Mouse (Mus musculus) hindbrain, embryonic 13.5 days (tissue): ENCODE results near the gene Ankzf1. TPM values are rescaled to one million over a fixed set of nuclear protein-coding genes. Genes with fewer than 3 reads are reported as not detected.

Experiments
- ATAC-seq: fragments of 200-750 bp; cut with Nextera tagmentation; 2 replicates; pipeline ENCODE4 v1.8.0; 2017; ENCODE audit warnings: moderate TSS enrichment; ENCODE audit not compliant: low FRiP score
- H3K27ac ChIP-seq: fragments of 300-500 bp; sonication (generic); 2 replicates; pipeline ENCODE4 v1.5.1; 2015; ENCODE audit warnings: inconsistent platforms, mild to moderate bottlenecking, moderate library complexity
- H3K27me3 ChIP-seq: fragments of 300-500 bp; sonication (generic); 2 replicates; pipeline ENCODE4 v1.6.1; 2015; ENCODE audit warnings: mild to moderate bottlenecking, inconsistent platforms
- H3K36me3 ChIP-seq: fragments of 300-500 bp; sonication (generic); 2 replicates; pipeline ENCODE4 v1.6.1; 2015; ENCODE audit warnings: mild to moderate bottlenecking, inconsistent platforms
- H3K4me1 ChIP-seq: fragments of 300-500 bp; sonication (generic); replicated peaks from 2 replicates; pipeline ENCODE4 v1.6.1; 2015; ENCODE audit warnings: inconsistent platforms
- H3K4me2 ChIP-seq: fragments of 300-500 bp; sonication (generic); 2 replicates; pipeline ENCODE4 v1.6.1; 2015; ENCODE audit warnings: inconsistent platforms, mild to moderate bottlenecking, moderate library complexity
- H3K4me3 ChIP-seq: fragments of 300-500 bp; sonication (generic); 2 replicates; pipeline ENCODE4 v1.5.1; 2015; ENCODE audit warnings: mild to moderate bottlenecking, inconsistent platforms
- H3K9ac ChIP-seq: fragments of 300-500 bp; sonication (generic); 2 replicates; pipeline ENCODE4 v1.6.1; 2015; ENCODE audit warnings: mild to moderate bottlenecking, inconsistent platforms
- H3K9me3 ChIP-seq: fragments of 300-500 bp; sonication (generic); 2 replicates; pipeline ENCODE4 v1.6.1; 2016; ENCODE audit warnings: inconsistent platforms
- WGBS: fragments of 180-500 bp; shearing (Covaris S2); methylation state at CpG from one replicate; pipeline ENCODE4 v1.1.7; 2015; 5-methylcytosine and 5-hydroxymethylcytosine counted together
- polyA plus RNA-seq: library from polyadenylated mRNA; unstranded; fragments of >200 nt; fragmentation: Nextera tagmentation; extraction: Ambion mirVana; gene quantifications from 2 replicates; pipeline ENCODE4 v1.2.1, GENCODE M21; 2015

Gene Ankzf1
- polyA plus RNA-seq, 1 experiment from 2014 or later = 23.4 TPM

GRCm38 (mm10) chr1:75218227-75219001 lies 26.5 kb downstream of the Ankzf1 start:
- peaks cover 29% of the 10 kb centered on the region for H3K36me3 ChIP-seq
- peak; percentile 57 for ATAC-seq
- peaks cover 28% of the 10 kb centered on the region for H3K4me1 ChIP-seq
- peak overlapping the region; percentile 94 for H3K4me2 ChIP-seq
- no peaks in the 10 kb centered on the region for H3K9me3 ChIP-seq
- H3K27me3 ChIP-seq = peaks cover 79% of the 10 kb centered on the region
- peak overlapping the region; percentile 56 for H3K4me3 ChIP-seq
- WGBS = 2% methylated on average over 38 of the region's 38 CpGs
- H3K27ac ChIP-seq = no peak overlapping the region
- peak overlapping the region; percentile 73 for H3K9ac ChIP-seq

GRCm38 (mm10) chr1:75219078-75219477 lies 27.1 kb downstream of the Ankzf1 start:
- peak; percentile 83 for ATAC-seq
- Histone ChIP-seq H3K9me3 (no peaks in the 10 kb centered on the region), H3K9ac (peak overlapping the region; percentile 73), H3K36me3 (peaks cover 22% of the 10 kb centered on the region), H3K27ac (no peak overlapping the region), H3K4me1 (peaks cover 22% of the 10 kb centered on the region), H3K4me2 (peak overlapping the region; percentile 94), H3K4me3 (peak overlapping the region; percentile 56), H3K27me3 (peaks cover 82% of the 10 kb centered on the region)
- WGBS = under 1% methylated on average over 24 of the region's 24 CpGs

GRCm38 (mm10) chr1:75219531-75219930 lies 27.6 kb downstream of the Ankzf1 start, which contains the start of gene Tuba4a:
Tuba4a (minus strand) TSS chr1:75219865.
- H3K27ac ChIP-seq = no peak within 1 kb of the TSS
- peak; percentile 44 for ATAC-seq
- no peaks in the 10 kb centered on the region for H3K9me3 ChIP-seq
- H3K4me3 ChIP-seq = peak within 1 kb of the TSS; percentile 56
- H3K27me3 ChIP-seq = peaks cover 87% of the 10 kb centered on the region
- 2% methylated on average over 34 of the region's 34 CpGs for WGBS
- peaks cover 22% of the 10 kb centered on the region for H3K4me1 ChIP-seq
- peak within 1 kb of the TSS; percentile 73 for H3K9ac ChIP-seq
- H3K4me2 ChIP-seq = peak within 1 kb of the TSS; percentile 94
- H3K36me3 ChIP-seq = peaks cover 17% of the 10 kb centered on the region

GRCm38 (mm10) chr1:75221538-75221937 lies 29.6 kb downstream of the Ankzf1 start:
- Histone ChIP-seq H3K36me3 (no peaks in the 10 kb centered on the region), H3K4me2 (no peak overlapping the region), H3K9me3 (no peaks in the 10 kb centered on the region), H3K4me1 (peaks cover 22% of the 10 kb centered on the region), H3K9ac (no peak overlapping the region), H3K27ac (no peak overlapping the region), H3K4me3 (no peak overlapping the region), H3K27me3 (peaks cover 83% of the 10 kb centered on the region)
- ATAC-seq = no peak
- 76% methylated on average over 3 of the region's 3 CpGs for WGBS

GRCm38 (mm10) chr1:75222926-75223325 lies 31.0 kb downstream of the Ankzf1 start:
- 84% methylated on average over 6 of the region's 6 CpGs for WGBS
- no peaks in the 10 kb centered on the region for H3K36me3 ChIP-seq
- no peak overlapping the region for H3K4me3 ChIP-seq
- H3K27me3 ChIP-seq = peaks cover 73% of the 10 kb centered on the region
- H3K27ac ChIP-seq = no peak overlapping the region
- ATAC-seq = no peak
- H3K4me2 ChIP-seq = no peak overlapping the region
- peaks cover 20% of the 10 kb centered on the region for H3K4me1 ChIP-seq
- no peak overlapping the region for H3K9ac ChIP-seq
- no peaks in the 10 kb centered on the region for H3K9me3 ChIP-seq

- no peak overlapping the region for H3K9ac ChIP-seq
- H3K27me3 ChIP-seq = peaks cover 67% of the 10 kb centered on the region
- WGBS = 73% methylated on average over 6 of the region's 6 CpGs
- no peaks in the 10 kb centered on the region for H3K36me3 ChIP-seq
- no peak for ATAC-seq
- peaks cover 14% of the 10 kb centered on the region for H3K4me1 ChIP-seq
- H3K9me3 ChIP-seq = no peaks in the 10 kb centered on the region
- H3K4me2 ChIP-seq = no peak overlapping the region
- no peak overlapping the region for H3K4me3 ChIP-seq
- no peak overlapping the region for H3K27ac ChIP-seq
Measured at GRCm38 (mm10) chr1:75223532-75223931, 31.6 kb downstream of the Ankzf1 start.

GRCm38 (mm10) chr1:75225473-75225872 lies 33.5 kb downstream of the Ankzf1 start:
- 69% methylated on average over 3 of the region's 3 CpGs for WGBS
- H3K4me3 ChIP-seq = no peak overlapping the region

GRCm38 (mm10) chr1:75226138-75226537 lies 34.2 kb downstream of the Ankzf1 start:
- WGBS = 70% methylated on average over 2 of the region's 2 CpGs
- Histone ChIP-seq H3K4me1 (no peaks in the 10 kb centered on the region), H3K27ac (no peak overlapping the region), H3K9me3 (no peaks in the 10 kb centered on the region), H3K9ac (no peak overlapping the region), H3K4me3 (no peak overlapping the region), H3K4me2 (no peak overlapping the region), H3K27me3 (peaks cover 49% of the 10 kb centered on the region), H3K36me3 (no peaks in the 10 kb centered on the region)
- ATAC-seq = no peak

More at GRCm38 (mm10) chr1:75225473-75225872, 33.5 kb downstream of the Ankzf1 start:
- no peaks in the 10 kb centered on the region for H3K9me3 ChIP-seq
- H3K4me1 ChIP-seq = no peaks in the 10 kb centered on the region
- H3K27ac ChIP-seq = no peak overlapping the region
- H3K9ac ChIP-seq = no peak overlapping the region
- no peak overlapping the region for H3K4me2 ChIP-seq
- peaks cover 49% of the 10 kb centered on the region for H3K27me3 ChIP-seq
- H3K36me3 ChIP-seq = no peaks in the 10 kb centered on the region
- no peak for ATAC-seq

GRCm38 (mm10) chr1:75227653-75228052 lies 35.7 kb downstream of the Ankzf1 start:
- WGBS = 85% methylated on average over 1 of the region's 1 CpGs
- ATAC-seq = no peak
- Histone ChIP-seq H3K9ac (no peak overlapping the region), H3K27me3 (peaks cover 43% of the 10 kb centered on the region), H3K36me3 (no peaks in the 10 kb centered on the region), H3K4me3 (no peak overlapping the region), H3K27ac (no peak overlapping the region), H3K4me1 (no peaks in the 10 kb centered on the region), H3K4me2 (no peak overlapping the region), H3K9me3 (no peaks in the 10 kb centered on the region)

- 67% methylated on average over 4 of the region's 4 CpGs for WGBS
Measured at GRCm38 (mm10) chr1:75229158-75229557, 37.2 kb downstream of the Ankzf1 start.

GRCm38 (mm10) chr1:75230335-75230994 lies 38.5 kb downstream of the Ankzf1 start:
- Histone ChIP-seq H3K27me3 (0 out of 2 replicates have a peak, but pooled peaks cover 26% of the 10 kb centered on the region), H3K27ac (no peak overlapping the region), H3K36me3 (no peaks in the 10 kb centered on the region), H3K9me3 (no peaks in the 10 kb centered on the region), H3K9ac (no peak overlapping the region), H3K4me1 (0 out of 2 replicates have a peak, but pooled peaks cover 5% of the 10 kb centered on the region), H3K4me3 (no peak overlapping the region), H3K4me2 (no peak overlapping the region)
- WGBS = 78% methylated on average over 7 of the region's 7 CpGs
- ATAC-seq = no peak

More at GRCm38 (mm10) chr1:75229158-75229557, 37.2 kb downstream of the Ankzf1 start:
- no peak overlapping the region for H3K4me2 ChIP-seq
- no peaks in the 10 kb centered on the region for H3K4me1 ChIP-seq
- no peak overlapping the region for H3K4me3 ChIP-seq
- H3K27ac ChIP-seq = no peak overlapping the region
- H3K9me3 ChIP-seq = no peaks in the 10 kb centered on the region
- H3K9ac ChIP-seq = no peak overlapping the region
- no peak for ATAC-seq
- no peaks in the 10 kb centered on the region for H3K36me3 ChIP-seq
- peaks cover 31% of the 10 kb centered on the region; the same call in 1 of the 2 replicates for H3K27me3 ChIP-seq

- H3K9me3 ChIP-seq = no peaks in the 10 kb centered on the region
- no peak overlapping the region for H3K4me3 ChIP-seq
- peaks cover 10% of the 10 kb centered on the region for H3K4me1 ChIP-seq
- 79% methylated on average over 4 of the region's 4 CpGs for WGBS
- no peak for ATAC-seq
- H3K36me3 ChIP-seq = no peaks in the 10 kb centered on the region
- 0 out of 2 replicates have a peak, but pooled peaks cover 23% of the 10 kb centered on the region for H3K27me3 ChIP-seq
- no peak overlapping the region for H3K9ac ChIP-seq
- no peak overlapping the region for H3K27ac ChIP-seq
- no peak overlapping the region for H3K4me2 ChIP-seq
Measured at GRCm38 (mm10) chr1:75231224-75231623, 39.3 kb downstream of the Ankzf1 start.
